Mouse (Mus musculus) lung, embryonic 14.5 days (tissue): ENCODE data around the gene Borcs6. TPM values are rescaled to one million over a fixed set of nuclear protein-coding genes. Genes with fewer than 3 reads are reported as not detected.

Experiments
- ATAC-seq: fragments of 200-750 bp; cut with Nextera tagmentation; 2 replicates; pipeline ENCODE4 v1.8.0; 2017; ENCODE audit warnings: mild to moderate bottlenecking, moderate TSS enrichment, moderate library complexity; ENCODE audit not compliant: insufficient read depth
- DNase-seq: peaks from one replicate; pipeline ENCODE4 v3.0.0-alpha.2; 2015
- H3K27ac ChIP-seq: fragments of 300-500 bp; sonication (generic); 2 replicates; pipeline ENCODE4 v1.5.1; 2014; ENCODE audit warnings: low read depth, mild to moderate bottlenecking, moderate library complexity
- H3K27me3 ChIP-seq: fragments of 300-500 bp; sonication (generic); 2 replicates; pipeline ENCODE4 v1.6.1; 2014; ENCODE audit warnings: low read length, control low read depth; ENCODE audit not compliant: insufficient read depth
- H3K36me3 ChIP-seq: fragments of 300-500 bp; sonication (generic); 2 replicates; pipeline ENCODE4 v1.6.1; 2014; ENCODE audit warnings: control low read depth; ENCODE audit not compliant: insufficient read depth
- H3K4me1 ChIP-seq: fragments of 300-500 bp; sonication (generic); 2 replicates; pipeline ENCODE4 v1.6.1; 2014; ENCODE audit warnings: antibody characterized with exemption, control low read depth; ENCODE audit not compliant: insufficient read depth
- H3K4me2 ChIP-seq: fragments of 300-500 bp; sonication (generic); 2 replicates; pipeline ENCODE4 v1.6.1; 2014; ENCODE audit warnings: mild to moderate bottlenecking
- H3K4me3 ChIP-seq: fragments of 300-500 bp; sonication (generic); 2 replicates; pipeline ENCODE4 v1.5.1; 2014; ENCODE audit warnings: low read depth, low read length
- H3K9ac ChIP-seq: fragments of 300-500 bp; sonication (generic); 2 replicates; pipeline ENCODE4 v1.6.1; 2014
- H3K9me3 ChIP-seq: fragments of 300-500 bp; sonication (generic); 2 replicates; pipeline ENCODE4 v1.6.1; 2016; ENCODE audit warnings: low read depth, low read length, control low read depth
- CTCF ChIP-seq: IDR thresholded peaks from 2 replicates; pipeline ENCODE4 v1.5.1; 2016; ENCODE audit warnings: antibody characterized with exemption, low read depth
- WGBS: fragments of 180-500 bp; shearing (Covaris S2); extraction: QIAGEN DNeasy Blood & Tissue Kit; methylation state at CpG from one replicate; pipeline ENCODE4 v1.1.7; 2014; 5-methylcytosine and 5-hydroxymethylcytosine counted together
- polyA plus RNA-seq: library from polyadenylated mRNA; unstranded; fragments of >200 nt; fragmentation: Nextera tagmentation; extraction: Ambion mirVana; gene quantifications from 2 replicates; pipeline ENCODE4 v1.2.1, GENCODE M21; 2014

The Borcs6 gene
- polyA plus RNA-seq, 1 experiment from 2014 or later: 9.5 TPM

- TF ChIP-seq CTCF: no peak
- no peaks in the 10 kb centered on the region for H3K27me3 ChIP-seq
- DNase-seq (no peak), ATAC-seq (no peak; the same call in 1 of the 2 replicates)
- no peaks in the 10 kb centered on the region for H3K36me3 ChIP-seq
- peak overlapping the region; percentile 97 for H3K4me2 ChIP-seq
- H3K27ac ChIP-seq: peak overlapping the region; percentile 92
- WGBS: 0% methylated on average over 48 of the region's 49 CpGs
- H3K4me1 ChIP-seq: peaks cover 15% of the 10 kb centered on the region
- no peaks in the 10 kb centered on the region for H3K9me3 ChIP-seq
- H3K4me3 ChIP-seq: peak overlapping the region; percentile 85
- H3K9ac ChIP-seq: peak overlapping the region; percentile 77
Observed at GRCm38 (mm10) chr11:69059975-69060411, 476 bp downstream of the Borcs6 start.

GRCm38 (mm10) chr11:69060448-69061254, 1.1 kb downstream of the Borcs6 start:
- peak overlapping the region; percentile 92 for H3K27ac ChIP-seq
- DNase-seq: peak; percentile 41
- ATAC-seq: peak; percentile 7; the same call in 1 of the 2 replicates

GRCm38 (mm10) chr11:69061255-69061912, 1.9 kb downstream of the Borcs6 start:
- H3K4me3 ChIP-seq: peak overlapping the region; percentile 85
- peak overlapping the region; percentile 77 for H3K9ac ChIP-seq
- no peak for TF ChIP-seq CTCF
- H3K36me3 ChIP-seq: no peaks in the 10 kb centered on the region
- WGBS: 8% methylated on average over 17 of the region's 17 CpGs
- peak overlapping the region; percentile 97 for H3K4me2 ChIP-seq
- H3K27ac ChIP-seq: no peak overlapping the region
- no peak for ATAC-seq
- no peak for DNase-seq
- peaks cover 16% of the 10 kb centered on the region for H3K4me1 ChIP-seq
- H3K9me3 ChIP-seq: no peaks in the 10 kb centered on the region
- H3K27me3 ChIP-seq: no peaks in the 10 kb centered on the region

More at GRCm38 (mm10) chr11:69060448-69061254, 1.1 kb downstream of the Borcs6 start:
- Histone ChIP-seq H3K9ac (peak overlapping the region; percentile 77), H3K36me3 (no peaks in the 10 kb centered on the region), H3K9me3 (no peaks in the 10 kb centered on the region), H3K27me3 (no peaks in the 10 kb centered on the region), H3K4me3 (peak overlapping the region; percentile 85), H3K4me2 (peak overlapping the region; percentile 97), H3K4me1 (peaks cover 15% of the 10 kb centered on the region)
- WGBS: 1% methylated on average over 40 of the region's 40 CpGs
- no peak for TF ChIP-seq CTCF

GRCm38 (mm10) chr11:69062194-69062760, 2.8 kb downstream of the Borcs6 start:
- peak overlapping the region; percentile 75 for H3K4me3 ChIP-seq
- H3K4me1 ChIP-seq: peaks cover 20% of the 10 kb centered on the region
- no peaks in the 10 kb centered on the region for H3K9me3 ChIP-seq
- ATAC-seq: no peak
- H3K9ac ChIP-seq: no peak overlapping the region; the same call in 1 of the 2 replicates
- peak; percentile 90 for DNase-seq
- peak overlapping the region; percentile 97 for H3K4me2 ChIP-seq
- no peaks in the 10 kb centered on the region for H3K27me3 ChIP-seq
- no peak for TF ChIP-seq CTCF
- no peaks in the 10 kb centered on the region for H3K36me3 ChIP-seq
- WGBS: under 1% methylated on average over 17 of the region's 17 CpGs
- H3K27ac ChIP-seq: peak overlapping the region; percentile 59; the same call in 1 of the 2 replicates

- Histone ChIP-seq H3K27me3 (no peaks in the 10 kb centered on the region), H3K9me3 (no peaks in the 10 kb centered on the region), H3K4me3 (peak overlapping the region; percentile 75), H3K27ac (peak overlapping the region; percentile 76; the same call in 1 of the 2 replicates), H3K36me3 (no peaks in the 10 kb centered on the region), H3K9ac (peak overlapping the region; percentile 53), H3K4me1 (peaks cover 20% of the 10 kb centered on the region), H3K4me2 (peak overlapping the region; percentile 97)
- no peak for TF ChIP-seq CTCF
- DNase-seq: peak; percentile 99
- under 1% methylated on average over 19 of the region's 19 CpGs for WGBS
- peak; percentile 63 for ATAC-seq
Observed at GRCm38 (mm10) chr11:69062761-69063224, 3.3 kb downstream of the Borcs6 start.

GRCm38 (mm10) chr11:69063413-69064201, 4.1 kb downstream of the Borcs6 start:
- Histone ChIP-seq H3K4me1 (peaks cover 17% of the 10 kb centered on the region), H3K27ac (peak overlapping the region; percentile 83), H3K27me3 (no peaks in the 10 kb centered on the region), H3K4me2 (peak overlapping the region; percentile 97), H3K9me3 (no peaks in the 10 kb centered on the region), H3K9ac (peak overlapping the region; percentile 72), H3K4me3 (peak overlapping the region; percentile 75), H3K36me3 (no peaks in the 10 kb centered on the region)
- ATAC-seq: peak; percentile 26; the same call in 1 of the 2 replicates
- WGBS: under 1% methylated on average over 31 of the region's 31 CpGs
- TF ChIP-seq CTCF: no peak
- DNase-seq: peak; percentile 89
